Mouse (Mus musculus): ENCODE data around the gene Kif17.

GRCm38 (mm10) chr4:138316369-138316768 is 66.1 kb downstream of the Kif17 start:
- TF ChIP-seq CTCF (IDR thresholded peaks at IDR 0.05; ENCODE audit: low read depth) (no peak), EP300 (IDR thresholded peaks at IDR 0.05; ENCODE audit: low read depth) (no peak)
